Mouse (Mus musculus) adrenal gland, adult 18-20 months (tissue): Measurements from ENCODE around the gene Hykk. TPM values are rescaled to one million over a fixed set of nuclear protein-coding genes. Genes with fewer than 3 reads are reported as not detected.
"Not testable (repeated sequence)": the region's sequence is repeated elsewhere in the genome, so short reads cannot be mapped to it uniquely, and the experiment has no call there.

Experiments
- DNase-seq, 2 experiments: peaks; one replicate each; pipeline ENCODE4 v3.0.0; 2021 to 2022; ENCODE audit warnings: low spot score in 2 of 2
- long read RNA-seq, 2 experiments: library from polyadenylated mRNA; stranded (forward); transcript quantifications; one replicate each; pipeline ENCODE4 v2.0.0; 2021
- total RNA-seq, 2 experiments: library from RNA; stranded (reverse); gene quantifications; 1 replicate in 1 of 2; 2 replicates in 1 of 2; pipeline ENCODE4 v1.2.3; 2021

Gene Hykk
- 1 to 10 TPM; 1.6 to 2.1 TPM for total RNA-seq
- long read RNA-seq, experiment 1 = 0 reads
- long read RNA-seq, experiment 2, full-length matches to known transcripts = 2 of 2 reads
- long read RNA-seq, experiment 2, partial matches to known transcripts = 0 of 2 reads
- long read RNA-seq, experiment 2, other reads (novel, unspliced or antisense) = 0 of 2 reads

- DNase-seq = peak; percentile 68 to 69
These were observed at the start of gene Hykk for GRCm38 (mm10) chr9:54917010-54917677. Gene Hykk (plus strand): TSS chr9:54917283.

DNA sequence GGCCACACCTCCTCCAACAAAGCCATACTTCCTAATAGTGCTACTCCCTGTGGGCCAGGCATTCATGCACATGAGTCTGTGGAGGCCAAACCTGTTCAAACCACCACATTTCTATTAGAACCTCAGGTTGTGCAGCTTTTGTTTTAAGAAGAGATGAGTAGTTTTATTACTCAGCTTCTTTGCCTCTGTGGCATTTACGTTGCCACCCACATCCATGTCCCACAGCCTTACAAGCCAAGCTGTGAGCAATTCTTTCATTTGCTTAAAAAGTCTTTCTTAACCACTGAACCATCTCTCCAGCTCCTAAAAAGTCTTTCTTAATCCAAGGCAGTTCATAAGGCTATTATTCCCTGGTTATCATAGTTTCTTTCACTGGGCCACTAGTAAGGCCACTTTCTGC lies 38.3 kb upstream of the Hykk start:
- no peak for DNase-seq

GRCm38 (mm10) chr9:54892111-54892510 lies 25.0 kb upstream of the Hykk start:
- DNase-seq = no peak

DNA sequence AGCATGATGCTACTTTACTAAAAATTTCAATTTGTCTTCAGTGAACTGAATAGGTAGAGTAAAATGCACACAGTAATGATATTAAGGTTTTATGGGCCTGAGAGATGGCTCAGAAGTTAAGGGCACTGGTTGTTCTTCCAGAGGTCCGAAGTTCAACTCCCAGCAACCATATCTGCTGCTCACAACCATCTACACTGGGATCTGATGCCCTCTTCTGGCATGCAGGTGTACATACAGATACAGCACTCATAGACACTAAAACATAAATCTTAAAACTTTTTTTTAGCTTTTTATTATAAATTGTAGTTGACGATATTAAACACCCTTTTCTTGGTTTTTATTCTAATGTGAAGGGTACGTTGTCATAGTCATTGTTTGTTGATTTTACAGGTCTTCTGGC lies 20.0 kb upstream of the Hykk start:
- DNase-seq = no peak

DNA sequence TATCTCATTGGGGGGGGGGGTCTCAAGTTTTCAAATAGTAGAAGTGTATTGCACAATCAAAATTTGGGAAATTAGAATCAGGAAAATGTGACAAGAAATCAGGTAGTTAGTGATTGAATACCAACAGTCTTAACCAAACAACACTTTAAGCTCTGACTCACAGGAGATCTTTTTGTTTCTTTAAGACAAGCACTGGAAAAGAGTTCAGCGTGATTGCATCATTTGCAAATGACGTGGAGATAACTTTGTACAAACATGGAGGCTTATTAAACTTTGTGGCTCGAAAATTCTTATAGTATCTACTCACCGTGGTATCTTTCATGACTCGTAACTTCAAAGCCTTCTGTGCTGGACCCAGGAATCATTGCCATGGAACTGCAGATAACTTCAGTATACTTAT lies 7.6 kb upstream of the Hykk start:
- DNase-seq = no peak

GRCm38 (mm10) chr9:54915576-54915975 lies 1.5 kb upstream of the Hykk start:
- no peak for DNase-seq

- DNase-seq = no peak
These were observed 682 bp upstream of the Hykk start for GRCm38 (mm10) chr9:54916401-54916800.

DNA sequence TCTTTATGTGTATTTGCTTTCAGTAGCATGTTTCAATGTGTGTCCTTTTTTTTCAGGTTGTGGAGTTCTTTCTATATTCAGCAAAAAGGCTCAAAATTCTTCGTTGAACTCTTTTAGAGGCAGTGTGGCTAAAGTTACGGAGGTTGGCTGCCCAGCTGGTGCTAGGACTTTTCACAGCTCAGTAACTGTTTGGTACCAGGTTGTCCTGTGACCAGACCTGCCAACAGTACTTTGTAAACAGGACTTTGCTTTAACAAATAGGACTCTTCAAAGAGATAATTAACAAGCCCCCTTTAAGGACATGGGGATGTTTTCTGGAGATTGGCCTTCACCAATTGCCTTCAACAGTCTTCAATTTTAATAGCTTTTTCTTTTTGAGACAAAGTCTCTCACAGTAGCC lies 1.1 kb downstream of the Hykk start:
- DNase-seq = no peak

GRCm38 (mm10) chr9:54918781-54919180 lies 1.7 kb downstream of the Hykk start:
- DNase-seq = no peak

DNA sequence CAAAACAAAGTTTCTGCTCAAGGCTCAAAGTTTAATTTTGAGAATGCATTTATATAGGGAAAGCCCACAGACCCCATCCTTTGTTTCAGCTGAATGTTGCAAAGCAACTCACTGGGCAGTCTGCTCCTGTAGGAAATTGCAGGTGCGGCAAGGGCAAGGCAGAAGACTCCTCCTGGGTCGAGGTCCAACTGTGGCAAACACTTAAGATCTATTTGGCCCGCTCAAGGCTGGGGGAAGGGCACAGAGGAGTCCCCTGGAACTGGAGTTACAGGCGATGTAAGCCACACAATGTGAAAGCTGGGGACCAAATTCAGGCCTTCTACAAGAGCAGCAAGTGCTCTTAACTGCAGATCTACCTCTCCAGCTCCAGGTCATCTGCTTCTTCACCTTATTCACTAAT lies 2.9 kb downstream of the Hykk start:
- DNase-seq = no peak

DNA sequence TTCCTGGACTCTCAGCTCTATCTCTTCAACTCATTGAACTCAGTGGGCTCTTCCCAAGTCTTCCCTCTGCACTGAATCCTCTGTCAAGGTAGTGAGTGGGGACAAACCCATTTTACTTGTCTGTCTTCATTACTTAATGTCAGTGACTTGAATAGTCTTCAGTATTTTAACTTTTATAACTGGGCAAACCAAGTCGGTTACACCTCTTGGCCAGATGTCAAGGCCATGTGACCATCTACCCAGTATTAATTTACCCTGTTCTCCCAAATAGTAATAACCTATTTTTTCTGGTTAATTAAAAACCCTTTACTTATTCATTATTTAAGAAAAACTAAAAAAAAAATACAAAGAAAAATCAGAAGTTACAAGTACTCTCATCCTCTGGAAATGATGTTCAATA lies 13.7 kb downstream of the Hykk start:
- no peak for DNase-seq

- DNase-seq = no peak
These were observed 14.7 kb downstream of the Hykk start for GRCm38 (mm10) chr9:54931765-54932164.

DNA sequence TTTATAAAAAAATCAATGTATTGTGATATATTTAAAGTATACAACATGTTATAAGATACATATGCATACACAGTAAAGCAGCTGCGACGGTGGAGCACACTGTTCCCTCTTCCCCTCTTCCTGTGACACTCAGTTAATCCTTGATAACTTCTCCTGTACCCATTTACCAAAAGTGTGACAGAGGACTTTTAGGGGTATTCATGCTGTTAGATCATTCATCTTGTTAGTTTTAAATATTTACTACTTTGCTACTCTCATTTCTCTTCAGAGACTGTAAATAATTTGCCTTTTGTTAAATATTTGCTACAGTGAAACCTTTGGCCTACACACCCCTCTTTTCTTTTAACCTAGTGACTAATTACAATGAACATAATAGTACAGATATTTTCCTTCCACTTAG lies 15.3 kb downstream of the Hykk start:
- DNase-seq = no peak

GRCm38 (mm10) chr9:54942071-54942470 lies 25.0 kb downstream of the Hykk start:
- no peak for DNase-seq

DNA sequence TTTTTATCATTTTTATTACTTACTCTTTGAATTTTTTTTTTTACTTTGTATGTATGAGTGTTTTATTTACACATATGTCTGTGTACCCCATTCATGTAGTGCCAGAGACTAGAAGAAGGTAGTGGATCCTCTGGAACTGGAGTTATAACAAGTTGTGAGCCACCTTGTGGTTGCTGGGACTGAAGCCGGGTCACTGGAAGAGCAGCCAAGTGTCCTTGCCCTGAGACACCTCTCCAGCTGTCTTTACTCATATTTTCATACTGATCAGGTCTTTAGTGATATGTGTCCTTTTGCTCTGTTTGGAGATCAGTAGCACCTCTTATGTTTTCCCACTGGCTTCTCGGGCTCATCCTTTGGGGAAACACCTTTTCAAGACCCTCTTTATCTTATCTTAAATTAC lies 27.4 kb downstream of the Hykk start:
- DNase-seq = no peak

DNA sequence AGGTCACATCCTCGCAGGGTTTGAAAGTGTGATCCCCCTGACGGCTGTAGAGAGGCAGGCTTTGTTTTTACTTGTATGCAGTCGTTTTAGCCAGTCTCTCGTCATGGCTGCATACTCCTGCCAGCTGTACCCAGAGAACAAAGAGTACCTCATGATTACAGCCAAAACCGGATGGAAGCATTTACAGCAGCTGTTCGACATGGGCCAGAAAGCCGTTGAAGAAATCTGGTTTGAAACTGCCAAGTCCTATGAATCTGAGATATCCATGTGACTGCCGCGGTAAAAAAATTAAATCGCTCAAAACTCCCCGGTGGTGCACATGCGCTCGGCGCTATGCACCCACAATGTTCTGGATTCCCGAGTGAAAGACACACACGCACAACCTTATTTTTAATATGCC lies 29.2 kb downstream of the Hykk start:
- no peak for DNase-seq

- no peak for DNase-seq
These were observed 32.4 kb downstream of the Hykk start for GRCm38 (mm10) chr9:54949465-54949864.

DNA sequence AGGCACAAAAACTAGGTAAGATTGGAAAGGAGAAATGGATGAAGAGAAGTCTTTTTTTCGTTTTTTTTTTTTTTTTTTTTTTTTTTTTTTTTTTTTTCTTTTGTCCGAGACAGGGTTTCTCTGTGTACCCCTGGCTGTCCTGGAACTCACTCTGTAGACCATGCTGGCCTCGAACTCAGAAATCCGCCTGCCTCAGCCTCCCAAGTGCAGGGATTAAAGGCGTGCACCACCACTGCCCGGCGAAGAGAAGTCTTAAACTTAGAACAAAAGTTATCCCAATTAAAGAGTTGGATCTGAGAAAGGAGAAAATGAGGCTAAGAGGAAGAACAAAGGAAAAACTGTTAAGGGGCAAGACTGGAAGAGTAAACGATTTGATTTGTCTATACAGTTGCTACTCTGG lies 33.1 kb downstream of the Hykk start:
- not testable (repeated sequence) for DNase-seq

GRCm38 (mm10) chr9:54950575-54951321 lies 33.7 kb downstream of the Hykk start, which contains the start of the genes Psma4 and AY074887:
Gene Psma4 (plus strand): TSS chr9:54950790.
Gene AY074887 (minus strand): TSS chr9:54950998.
- DNase-seq = peak; percentile 88 to 91

DNA sequence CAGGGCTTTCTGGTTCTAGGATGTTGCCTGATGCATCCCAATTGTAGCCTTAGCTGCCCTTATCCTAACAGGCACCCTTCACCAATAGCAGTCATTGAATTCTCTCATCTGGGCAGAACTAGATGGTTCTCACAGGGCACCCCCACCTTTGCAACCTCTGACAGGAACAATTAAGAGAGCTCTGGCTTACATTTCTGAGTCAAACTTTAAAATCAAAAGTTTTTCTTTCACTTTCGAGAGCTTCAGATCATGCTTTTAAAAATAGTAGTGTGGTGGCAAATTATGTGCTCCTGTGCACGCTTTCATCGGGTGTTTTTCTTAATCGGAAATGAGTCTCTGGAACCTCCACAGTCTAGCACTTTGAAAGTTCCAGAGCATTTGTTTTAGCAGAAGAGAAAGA lies 44.0 kb downstream of the Hykk start:
- DNase-seq = no peak

GRCm38 (mm10) chr9:54963669-54964068 lies 46.6 kb downstream of the Hykk start:
- DNase-seq = no peak

DNA sequence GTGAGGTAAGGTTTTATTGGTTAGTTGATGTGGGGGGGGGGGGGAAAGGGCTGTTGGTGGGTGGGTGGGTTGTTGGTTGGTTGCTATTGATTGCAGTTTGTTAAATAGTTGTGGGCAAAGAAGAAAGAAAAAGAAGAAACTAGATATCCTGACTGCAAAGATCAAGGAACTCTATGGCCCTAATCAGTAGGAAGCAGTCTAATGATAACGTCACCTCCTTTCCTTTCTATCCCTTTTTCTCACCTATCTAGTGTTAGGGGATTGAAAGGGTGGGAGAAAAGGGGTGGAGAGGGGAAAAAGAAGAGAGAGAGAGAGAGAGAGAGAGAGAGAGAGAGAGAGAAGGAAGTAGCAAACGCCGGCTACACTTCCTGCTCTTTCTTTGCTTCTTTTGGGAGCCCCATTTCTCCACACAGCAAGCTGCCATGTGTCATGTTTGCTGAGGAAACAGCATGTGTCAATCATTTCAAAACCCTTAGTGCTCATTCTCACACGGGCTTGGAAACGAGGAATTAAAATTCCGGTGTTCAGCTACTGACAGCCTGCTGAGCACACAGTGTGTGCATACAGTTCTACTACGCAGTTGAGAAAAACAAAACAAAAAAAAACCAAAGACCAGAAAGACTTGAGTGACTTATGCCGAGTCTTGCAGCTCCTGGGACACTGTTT lies 53.0 kb downstream of the Hykk start:
- DNase-seq = no peak
